Mouse (Mus musculus) liver, embryonic 16.5 days (tissue): ENCODE results near the gene Endod1. TPM values are rescaled to one million over a fixed set of nuclear protein-coding genes. Genes with fewer than 3 reads are reported as not detected.

Experiments used
- ATAC-seq: fragments of 200-750 bp; cut with Nextera tagmentation; 2 replicates; pipeline ENCODE4 v1.8.0; 2017; ENCODE audit warnings: low read depth, mild to moderate bottlenecking, moderate number of reproducible peaks, moderate library complexity
- H3K27ac ChIP-seq: fragments of 300-500 bp; sonication (generic); 2 replicates; pipeline ENCODE4 v1.5.1; 2014; ENCODE audit warnings: mild to moderate bottlenecking, low read length
- H3K27me3 ChIP-seq: fragments of 300-500 bp; sonication (generic); 2 replicates; pipeline ENCODE4 v1.6.1; 2014; ENCODE audit warnings: low read depth, low read length, mixed read lengths; ENCODE audit not compliant: control insufficient read depth, insufficient read depth
- H3K36me3 ChIP-seq: fragments of 300-500 bp; sonication (generic); 2 replicates; pipeline ENCODE4 v1.6.1; 2014; ENCODE audit warnings: mild to moderate bottlenecking; ENCODE audit not compliant: control insufficient read depth, insufficient read depth
- H3K4me1 ChIP-seq: fragments of 300-500 bp; sonication (generic); 2 replicates; pipeline ENCODE4 v1.6.1; 2014; ENCODE audit warnings: low read depth, low read length, mixed read lengths; ENCODE audit not compliant: control insufficient read depth
- H3K4me2 ChIP-seq: fragments of 300-500 bp; sonication (generic); 2 replicates; pipeline ENCODE4 v1.6.1; 2014; ENCODE audit warnings: low read depth, low read length, mixed read lengths
- H3K4me3 ChIP-seq: fragments of 300-500 bp; sonication (generic); 2 replicates; pipeline ENCODE4 v1.5.1; 2014; ENCODE audit warnings: low read depth, mild to moderate bottlenecking, low read length
- H3K9ac ChIP-seq: fragments of 300-500 bp; sonication (generic); 2 replicates; pipeline ENCODE4 v1.6.1; 2014; ENCODE audit warnings: low read depth, low read length
- H3K9me3 ChIP-seq: fragments of 300-500 bp; sonication (generic); replicated peaks from 2 replicates; pipeline ENCODE4 v1.6.1; 2016; ENCODE audit warnings: low read length; ENCODE audit not compliant: control insufficient read depth
- WGBS: fragments of 180-500 bp; shearing (Covaris S2); extraction: QIAGEN DNeasy Blood & Tissue Kit; methylation state at CpG from one replicate; pipeline ENCODE4 v1.1.7; 2014; ENCODE audit not compliant: insufficient replicate concordance; 5-methylcytosine and 5-hydroxymethylcytosine counted together
- polyA plus RNA-seq: library from polyadenylated mRNA; unstranded; fragments of >200 nt; fragmentation: Nextera tagmentation; extraction: Ambion mirVana; gene quantifications from 2 replicates; pipeline ENCODE4 v1.2.1, GENCODE M21; 2015

Gene Endod1
- polyA plus RNA-seq, 1 experiment from 2014 or later: 36.7 TPM

DNA sequence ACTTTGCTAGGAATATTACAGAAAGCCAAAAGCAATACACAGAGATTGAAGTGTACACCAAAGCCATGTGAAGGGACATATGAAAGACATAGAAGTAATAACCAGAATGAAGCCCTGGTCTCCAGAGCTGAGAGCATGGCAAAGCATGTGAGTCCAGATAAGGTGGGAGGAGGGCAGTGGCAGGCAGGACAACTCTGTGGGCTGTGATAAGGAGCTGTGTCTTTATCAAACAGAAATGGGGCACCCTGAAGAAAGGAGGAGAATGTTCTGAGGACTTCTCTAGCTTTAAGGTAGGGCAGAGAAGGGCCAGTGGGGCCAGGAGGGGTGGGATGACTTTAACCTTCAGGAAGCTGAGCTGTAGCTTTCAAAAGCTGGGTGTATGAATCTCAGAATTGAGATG is 12.0 kb downstream of the Endod1 start:
- H3K4me1 ChIP-seq: peaks cover 68% of the 10 kb centered on the region
- H3K4me2 ChIP-seq: peak overlapping the region; percentile 61
- peak overlapping the region; percentile 50 for H3K9ac ChIP-seq
- peak overlapping the region; percentile 35 for H3K4me3 ChIP-seq
- ATAC-seq: peak; percentile 98
- peaks cover 5% of the 10 kb centered on the region for H3K9me3 ChIP-seq
- H3K36me3 ChIP-seq: peaks cover 24% of the 10 kb centered on the region
- H3K27me3 ChIP-seq: no peaks in the 10 kb centered on the region
- H3K27ac ChIP-seq: peak overlapping the region; percentile 95

DNA sequence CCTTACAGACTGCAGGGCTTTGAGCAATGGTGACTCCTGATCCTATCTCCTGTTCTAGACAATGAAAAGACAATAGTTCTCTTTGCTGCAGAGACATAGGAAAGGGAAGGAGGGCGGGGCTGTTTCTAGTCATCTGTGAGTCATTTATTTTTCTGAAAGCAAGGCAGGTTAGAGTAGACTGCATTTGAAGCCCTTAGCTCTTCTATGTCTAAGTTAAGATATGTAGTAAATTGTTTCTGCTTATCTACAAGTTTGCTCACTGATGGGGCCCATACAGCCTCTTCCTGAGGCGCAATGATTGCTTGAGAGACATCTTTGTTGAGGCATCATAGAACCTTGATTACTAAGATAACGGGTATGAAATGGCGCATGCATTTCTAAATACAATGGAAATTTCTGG is 13.5 kb downstream of the Endod1 start:
- Histone ChIP-seq H3K4me2 (peak overlapping the region; percentile 42), H3K9ac (peak overlapping the region; percentile 31; the same call in 1 of the 2 replicates), H3K27ac (peak overlapping the region; percentile 84), H3K36me3 (peaks cover 17% of the 10 kb centered on the region), H3K9me3 (peaks cover 5% of the 10 kb centered on the region), H3K4me3 (no peak overlapping the region), H3K27me3 (no peaks in the 10 kb centered on the region), H3K4me1 (peaks cover 82% of the 10 kb centered on the region)
- ATAC-seq: 0 out of 2 replicates have a peak, but pooled peaks have one; percentile 8
- WGBS: 56% methylated on average over 4 of the region's 4 CpGs

- peaks cover 10% of the 10 kb centered on the region for H3K36me3 ChIP-seq
- ATAC-seq: no peak
- H3K4me2 ChIP-seq: no peak overlapping the region
- peaks cover 70% of the 10 kb centered on the region for H3K4me1 ChIP-seq
- peak overlapping the region; percentile 44; the same call in 1 of the 2 replicates for H3K9ac ChIP-seq
- H3K27ac ChIP-seq: peak overlapping the region; percentile 36
- WGBS: 46% methylated on average over 4 of the region's 4 CpGs
- no peak overlapping the region for H3K4me3 ChIP-seq
- H3K27me3 ChIP-seq: no peaks in the 10 kb centered on the region
- peaks cover 5% of the 10 kb centered on the region for H3K9me3 ChIP-seq
These were observed 15.7 kb downstream of the Endod1 start for GRCm38 (mm10) chr9:14365481-14366125.

GRCm38 (mm10) chr9:14364719-14365118 is 16.6 kb downstream of the Endod1 start:
- H3K27ac ChIP-seq: peak overlapping the region; percentile 36
- peaks cover 5% of the 10 kb centered on the region for H3K9me3 ChIP-seq
- peaks cover 10% of the 10 kb centered on the region for H3K36me3 ChIP-seq
- no peak overlapping the region for H3K4me3 ChIP-seq
- no peak overlapping the region for H3K4me2 ChIP-seq
- H3K9ac ChIP-seq: peak overlapping the region; percentile 44
- peaks cover 62% of the 10 kb centered on the region for H3K4me1 ChIP-seq
- 69% methylated on average over 9 of the region's 9 CpGs for WGBS
- no peaks in the 10 kb centered on the region for H3K27me3 ChIP-seq
- no peak for ATAC-seq

GRCm38 (mm10) chr9:14363540-14363939 is 17.8 kb downstream of the Endod1 start:
- Histone ChIP-seq H3K27ac (peak overlapping the region; percentile 72; the same call in 1 of the 2 replicates), H3K4me3 (no peak overlapping the region), H3K4me2 (no peak overlapping the region), H3K9ac (no peak overlapping the region), H3K4me1 (peaks cover 54% of the 10 kb centered on the region), H3K36me3 (peaks cover 5% of the 10 kb centered on the region), H3K9me3 (peaks cover under 1% of the 10 kb centered on the region; the same call in 1 of the 2 replicates), H3K27me3 (no peaks in the 10 kb centered on the region)
- WGBS: 78% methylated on average over 6 of the region's 6 CpGs
- peak; percentile 76 for ATAC-seq

- ATAC-seq: no peak
- H3K4me3 ChIP-seq: no peak overlapping the region
- H3K27me3 ChIP-seq: no peaks in the 10 kb centered on the region
- H3K36me3 ChIP-seq: peaks cover 10% of the 10 kb centered on the region
- peaks cover 43% of the 10 kb centered on the region for H3K4me1 ChIP-seq
- no peak overlapping the region for H3K9ac ChIP-seq
- H3K27ac ChIP-seq: no peak overlapping the region
- WGBS: 81% methylated on average over 8 of the region's 8 CpGs
- H3K9me3 ChIP-seq: no peaks in the 10 kb centered on the region
- H3K4me2 ChIP-seq: no peak overlapping the region
These were observed 19.1 kb downstream of the Endod1 start for GRCm38 (mm10) chr9:14362068-14362768.

GRCm38 (mm10) chr9:14357033-14357432 is 24.3 kb downstream of the Endod1 start:
- 90% methylated on average over 4 of the region's 4 CpGs for WGBS
- Histone ChIP-seq H3K4me2 (no peak overlapping the region), H3K9me3 (no peaks in the 10 kb centered on the region), H3K36me3 (peaks cover 26% of the 10 kb centered on the region), H3K9ac (no peak overlapping the region), H3K27ac (no peak overlapping the region), H3K4me1 (peaks cover 15% of the 10 kb centered on the region), H3K27me3 (no peaks in the 10 kb centered on the region), H3K4me3 (no peak overlapping the region)
- ATAC-seq: no peak

DNA sequence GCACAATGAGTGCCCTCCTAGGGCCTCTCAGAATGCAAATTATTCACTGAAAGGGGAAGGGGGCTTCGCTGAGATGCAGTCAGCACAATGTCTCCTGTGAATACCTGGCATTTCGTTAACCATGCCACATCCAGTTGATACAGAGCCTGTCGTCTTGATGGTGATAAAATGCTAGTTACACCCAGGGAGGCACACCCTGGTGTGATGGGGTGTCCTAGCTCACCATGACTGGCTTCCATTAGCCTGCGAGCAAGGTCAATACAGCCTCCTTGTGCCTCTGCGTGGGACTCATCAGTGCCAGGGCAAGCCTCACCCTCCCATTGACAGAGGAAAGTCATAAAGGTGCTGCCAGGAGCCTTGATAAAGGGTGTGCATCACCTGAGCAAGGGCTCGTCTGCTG is 26.5 kb downstream of the Endod1 start:
- ATAC-seq: peak; percentile 89
- H3K9ac ChIP-seq: no peak overlapping the region
- H3K36me3 ChIP-seq: peaks cover 26% of the 10 kb centered on the region
- H3K9me3 ChIP-seq: no peaks in the 10 kb centered on the region
- no peak overlapping the region for H3K4me3 ChIP-seq
- peaks cover 15% of the 10 kb centered on the region for H3K4me1 ChIP-seq
- 62% methylated on average over 6 of the region's 6 CpGs for WGBS
- H3K4me2 ChIP-seq: peak overlapping the region; percentile 28; the same call in 1 of the 2 replicates
- H3K27me3 ChIP-seq: no peaks in the 10 kb centered on the region
- H3K27ac ChIP-seq: peak overlapping the region; percentile 46; the same call in 1 of the 2 replicates

DNA sequence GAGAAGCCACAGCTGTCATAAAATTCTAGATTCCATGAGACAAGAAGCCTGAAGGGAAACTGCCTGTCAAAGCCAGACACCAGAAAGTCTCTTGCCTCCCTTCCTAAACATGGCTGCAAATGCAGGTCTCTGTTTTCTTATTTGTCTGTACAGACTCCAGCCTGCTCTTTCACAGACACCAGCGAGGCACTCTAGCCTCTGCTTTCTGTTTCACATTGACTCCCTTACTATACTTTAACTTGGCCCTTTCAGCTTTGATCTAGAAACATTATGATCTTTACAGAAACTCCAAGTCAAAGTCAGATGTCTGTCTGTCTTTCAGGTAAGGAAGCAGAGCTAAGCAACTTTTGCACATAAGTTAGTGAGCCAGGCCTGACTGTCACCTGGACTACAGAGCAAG is 29.0 kb downstream of the Endod1 start:
- ATAC-seq: no peak
- Histone ChIP-seq H3K27me3 (no peaks in the 10 kb centered on the region), H3K4me1 (peaks cover 15% of the 10 kb centered on the region), H3K9me3 (no peaks in the 10 kb centered on the region), H3K27ac (no peak overlapping the region), H3K36me3 (peaks cover 19% of the 10 kb centered on the region), H3K4me2 (no peak overlapping the region), H3K9ac (no peak overlapping the region), H3K4me3 (no peak overlapping the region)
- WGBS: 87% methylated on average over 1 of the region's 1 CpGs
